Comparison of ENCODE assay signal across 13 mouse cellular contexts in genomic region chrX:142310431-142310830, GRCm38 (mm10). TPM values are rescaled to one million over a fixed set of nuclear protein-coding genes. Genes with fewer than 3 reads are reported as not detected.
DNase-seq lines count a peak whose midpoint lies in the region; TF ChIP-seq lines count a peak whose summit lies in the region.
"Had no signal": no experiment of that assay in that cellular context is flagged by ENCODE, and none has a peak within 500 bp of the region (broad histone marks: within the 10 kb centered on the region; RNA-seq: fewer than 3 reads in every experiment).

No protein-coding gene starts in this region.

- TF ChIP-seq CTCF in kidney, adult 2 months (conservative IDR thresholded peaks at IDR 0.05; ENCODE audit: insufficient read depth, insufficient read length, low read depth, low read length): no peak

- H3K27ac ChIP-seq in kidney, adult 2 months (ENCODE audit: insufficient read depth, low read depth, low read length): no peak overlapping the region
- H3K27ac ChIP-seq: embryonic facial prominence, embryonic 15.5 days had no signal

- 57% methylated on average over 5 of the region's 5 CpGs for WGBS in kidney, adult 2 months

- H3K4me1 ChIP-seq in kidney, adult 2 months (ENCODE audit: control insufficient read depth, insufficient read depth, low read length): no peaks in the 10 kb centered on the region; the same call in 1 of the 2 replicates

- H3K36me3 ChIP-seq in kidney, adult 2 months (ENCODE audit: control insufficient read depth, insufficient read depth, low read length): no peaks in the 10 kb centered on the region
- H3K36me3 ChIP-seq: embryonic facial prominence, embryonic 15.5 days had no signal

- H3K4me3 ChIP-seq in kidney, adult 2 months (ENCODE audit: insufficient read depth, low read depth, low read length): no peak overlapping the region
- H3K4me3 ChIP-seq: embryonic facial prominence, embryonic 15.5 days had no signal

- no peaks in the 10 kb centered on the region for H3K27me3 ChIP-seq in kidney, adult 2 months (replicated peaks; ENCODE audit: control insufficient read depth, insufficient read depth, low read length)

- DNase-seq in kidney, adult 2 months: peak; percentile 16
- DNase-seq in kidney, postnatal 14 days: no peak
- DNase-seq in brain, adult 2 months (ENCODE audit: low read depth, low spot score): peak; percentile 69
- peak; percentile 21 for DNase-seq in cerebellum, adult 8-10 months
- peak; percentile 15 to 26 for DNase-seq in layer of hippocampus, adult 8-10 months (ENCODE audit: low spot score in 2 of 2)
- DNase-seq in spleen, postnatal 10 days (ENCODE audit: low spot score in 2 of 2): no peak
- DNase-seq in kidney, postnatal 10 days: no peak
- DNase-seq: heart, adult 11 months; heart, postnatal 10 days; kidney, postnatal 25 days; lung, postnatal 14 days; thymus, postnatal 25 days had no signal

- TF ChIP-seq POLR2A in kidney, adult 2 months (IDR thresholded peaks at IDR 0.05; ENCODE audit: low read depth, low read length): no peak

RNA-seq across cellular contexts. Expression of gene Kcne1l, which starts 4.3 kb away (rescaled TPM):
- 5.1 and 6.5 TPM in 2 replicates for polyA plus RNA-seq in kidney, adult 2 months (2012; rRNA removed)
- total RNA-seq in layer of hippocampus, adult 8-10 months (2022): 1 to 10 TPM; 2.5 to 6.6 (median 4.5) TPM

Comparison
In these comparisons a context has a peak if more than half of its experiments do, and no peak if none do; other contexts are left out.
1. DNase-seq: peak in kidney, adult 2 months (single experiment), brain, adult 2 months (single experiment), cerebellum, adult 8-10 months (single experiment) and layer of hippocampus, adult 8-10 months (2 of 2); none in kidney, postnatal 14 days (single experiment), spleen, postnatal 10 days (0 of 2) and kidney, postnatal 10 days (single experiment).